Mouse (Mus musculus) frontal cortex, postnatal 25 days (tissue): ENCODE measurements around the gene Tekt2.

Experiments
- DNase-seq, 2 experiments: peaks; one replicate each; pipeline ENCODE4 v3.0.0; 2022; ENCODE audit warnings: low spot score in 2 of 2

The Tekt2 gene

GRCm38 (mm10) chr4:126309211-126309921 is 16.1 kb downstream of the Tekt2 start:
- DNase-seq = no peak

GRCm38 (mm10) chr4:126306827-126307226 is 18.7 kb downstream of the Tekt2 start:
- no peak for DNase-seq

GRCm38 (mm10) chr4:126306058-126306457 is 19.4 kb downstream of the Tekt2 start:
- no peak for DNase-seq

- DNase-seq = no peak
Observed at GRCm38 (mm10) chr4:126305428-126305827, 20.1 kb downstream of the Tekt2 start.

GRCm38 (mm10) chr4:126303877-126304276 is 21.6 kb downstream of the Tekt2 start:
- no peak for DNase-seq

- DNase-seq = no peak
Observed at GRCm38 (mm10) chr4:126301584-126302309, 23.7 kb downstream of the Tekt2 start.

- DNase-seq = no peak
Observed at GRCm38 (mm10) chr4:126300916-126301583, 24.4 kb downstream of the Tekt2 start.

- DNase-seq = no peak
Observed at GRCm38 (mm10) chr4:126296617-126297101, 28.8 kb downstream of the Tekt2 start.

- DNase-seq = no peak
Observed at GRCm38 (mm10) chr4:126295937-126296336, 29.6 kb downstream of the Tekt2 start.

GRCm38 (mm10) chr4:126295152-126295551 is 30.3 kb downstream of the Tekt2 start:
- DNase-seq = no peak

GRCm38 (mm10) chr4:126291196-126291595 is 34.3 kb downstream of the Tekt2 start:
- no peak for DNase-seq

- no peak for DNase-seq
Observed at GRCm38 (mm10) chr4:126290314-126290713, 35.2 kb downstream of the Tekt2 start.

GRCm38 (mm10) chr4:126288085-126288666 is 37.3 kb downstream of the Tekt2 start:
- DNase-seq = no peak

GRCm38 (mm10) chr4:126287302-126287995 is 38.0 kb downstream of the Tekt2 start:
- no peak for DNase-seq

GRCm38 (mm10) chr4:126286492-126286891 is 39.0 kb downstream of the Tekt2 start, which contains the start of gene Col8a2:
TSS of gene Col8a2 (plus strand) at chr4:126286793.
- DNase-seq = no peak

- no peak for DNase-seq
Observed at GRCm38 (mm10) chr4:126283582-126283981, 41.9 kb downstream of the Tekt2 start.

GRCm38 (mm10) chr4:126281706-126282105 is 43.8 kb downstream of the Tekt2 start:
- no peak for DNase-seq

- DNase-seq = no peak
Observed at GRCm38 (mm10) chr4:126278961-126279360, 46.5 kb downstream of the Tekt2 start.

- no peak for DNase-seq
Observed at GRCm38 (mm10) chr4:126278565-126278915, 46.9 kb downstream of the Tekt2 start.

GRCm38 (mm10) chr4:126277906-126278564 is 47.5 kb downstream of the Tekt2 start:
- DNase-seq = no peak

GRCm38 (mm10) chr4:126275681-126276131 is 49.8 kb downstream of the Tekt2 start:
- DNase-seq = no peak
